Mouse (Mus musculus) liver, postnatal 0 days (tissue): Measurements from ENCODE around the gene Zbtb48.

Experiments
- CTCF ChIP-seq: sonication (generic); IDR thresholded peaks from 2 replicates; pipeline ENCODE4 v1.5.1; 2016; ENCODE audit warnings: antibody characterized with exemption, low read depth
- EP300 ChIP-seq: IDR thresholded peaks from 2 replicates; pipeline ENCODE4 v1.6.1; 2016; ENCODE audit warnings: antibody characterized with exemption, low read depth, mild to moderate bottlenecking

DNA sequence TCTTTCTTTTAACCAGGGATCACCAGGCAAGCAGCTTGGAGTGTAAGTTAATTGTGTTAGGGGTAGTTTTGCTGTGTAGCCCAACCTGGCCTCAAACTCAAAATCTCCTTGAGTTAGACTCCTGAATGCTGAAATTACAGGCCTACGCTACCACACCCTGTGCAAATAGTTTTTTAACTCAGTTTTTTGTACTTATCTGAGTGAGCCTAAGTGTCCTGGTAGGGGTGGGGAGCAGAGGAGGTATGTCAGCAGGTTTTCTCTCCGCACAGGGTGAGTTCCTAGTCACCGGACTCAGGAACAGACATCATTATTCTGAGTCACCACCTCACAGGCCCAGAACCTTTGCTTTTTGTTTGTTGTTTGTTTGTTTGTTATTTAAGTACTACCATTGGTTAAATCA lies 25.4 kb downstream of the Zbtb48 start:
- no peak for TF ChIP-seq EP300
- TF ChIP-seq CTCF, result no peak
